8 mouse cellular contexts compared by ENCODE assay signal in genomic region chrX:170009016-170009750, GRCm38 (mm10). TPM values are rescaled to one million over a fixed set of nuclear protein-coding genes. Genes with fewer than 3 reads are reported as not detected.
DNase-seq lines count a peak whose midpoint lies in the region; ATAC-seq and TF ChIP-seq lines count a peak whose summit lies in the region.
"Not testable (repeated sequence)": the region's sequence is repeated elsewhere in the genome, so short reads cannot be mapped to it uniquely, and the experiment has no call there.

TSS of gene Gm21887 (plus strand) at chrX:170009659.

- ATAC-seq in forebrain, embryonic 13.5 days: peak; percentile 88
- peak; percentile 85 for ATAC-seq in heart, postnatal 0 days (ENCODE audit: insufficient read depth, low read depth)
- peak; percentile 75 for ATAC-seq in liver, postnatal 0 days
- peak; percentile 89 for ATAC-seq in neural tube, embryonic 14.5 days (ENCODE audit: low read depth)

- not testable (repeated sequence) for H3K27me3 ChIP-seq in ES-Bruce4 (ENCODE audit: control insufficient read depth, insufficient read depth, low read length, poor library complexity, severe bottlenecking); forebrain, embryonic 13.5 days; heart, postnatal 0 days (ENCODE audit: control insufficient read depth, insufficient read depth, low read length); liver, postnatal 0 days (ENCODE audit: insufficient read depth, low read length); neural tube, embryonic 14.5 days (ENCODE audit: control insufficient read depth, insufficient read depth, low read length); testis, adult 2 months (ENCODE audit: control insufficient read depth, insufficient read depth, low read length)

- H3K4me1 ChIP-seq in ES-Bruce4 (ENCODE audit: control insufficient read depth, insufficient read depth, low read length); forebrain, embryonic 13.5 days; heart, postnatal 0 days (ENCODE audit: control insufficient read depth, insufficient read depth); liver, postnatal 0 days (ENCODE audit: insufficient read depth); neural tube, embryonic 14.5 days (ENCODE audit: control insufficient read depth, insufficient read depth, low read length); testis, adult 2 months (ENCODE audit: control insufficient read depth, insufficient read depth, low read length): not testable (repeated sequence)

- TF ChIP-seq EP300 in ES-Bruce4 (IDR thresholded peaks at IDR 0.05; ENCODE audit: insufficient read depth, low read depth, low read length); heart, postnatal 0 days (IDR thresholded peaks at IDR 0.05; ENCODE audit: low read depth); liver, postnatal 0 days (IDR thresholded peaks at IDR 0.05; ENCODE audit: low read depth): not testable (repeated sequence)

- peak within 1 kb of the TSS; percentile 76 for H3K27ac ChIP-seq in ES-Bruce4 (ENCODE audit: insufficient read depth, low read length)
- H3K27ac ChIP-seq in forebrain, embryonic 13.5 days: peak within 1 kb of the TSS; percentile 52
- peak within 1 kb of the TSS; percentile 73 for H3K27ac ChIP-seq in heart, postnatal 0 days (ENCODE audit: low read depth)
- H3K27ac ChIP-seq in liver, postnatal 0 days (ENCODE audit: low read depth): peak within 1 kb of the TSS; percentile 91
- peak within 1 kb of the TSS; percentile 79 for H3K27ac ChIP-seq in neural tube, embryonic 14.5 days (ENCODE audit: low read depth, low read length)
- H3K27ac ChIP-seq in testis, adult 2 months (ENCODE audit: control insufficient read depth, insufficient read depth, low read depth, low read length): peak within 1 kb of the TSS; percentile 84

- DNase-seq in c-Kit-positive CD71-positive TER-119-positive erythroid progenitor cells, embryonic 14.5 days (ENCODE audit: low spot score): peak; percentile 100
- peak; percentile 92 for DNase-seq in heart, postnatal 0 days (ENCODE audit: low spot score)
- DNase-seq in kidney, postnatal 4 days: peak; percentile 99 to 100
- DNase-seq in liver, postnatal 0 days: peak; percentile 94

- not testable (repeated sequence) for TF ChIP-seq CTCF in ES-Bruce4 (IDR thresholded peaks at IDR 0.05; ENCODE audit: low read depth, low read length); liver, postnatal 0 days (IDR thresholded peaks at IDR 0.05; ENCODE audit: low read depth); testis, adult 2 months (IDR thresholded peaks at IDR 0.05; ENCODE audit: control insufficient read depth, insufficient read depth, insufficient replicate concordance, low read depth, low read length)
- TF ChIP-seq CTCF in heart, postnatal 0 days (IDR thresholded peaks at IDR 0.05; ENCODE audit: low read depth): 0 out of 2 replicates have a peak, but pooled peaks have one; percentile 1

- peaks cover 29% of the 10 kb centered on the region for H3K36me3 ChIP-seq in ES-Bruce4 (ENCODE audit: control insufficient read depth, insufficient read depth, low read length, poor library complexity, severe bottlenecking)
- peaks cover 22% of the 10 kb centered on the region for H3K36me3 ChIP-seq in forebrain, embryonic 13.5 days (ENCODE audit: poor library complexity, severe bottlenecking)
- not testable (repeated sequence) for H3K36me3 ChIP-seq in heart, postnatal 0 days (replicated peaks; ENCODE audit: control insufficient read depth, insufficient read depth, low read length); liver, postnatal 0 days (replicated peaks; ENCODE audit: insufficient read depth, low read length); neural tube, embryonic 14.5 days (ENCODE audit: control insufficient read depth, insufficient read depth, low read length); testis, adult 2 months (ENCODE audit: control insufficient read depth, insufficient read depth, low read length)

- TF ChIP-seq POLR2A in ES-Bruce4 (IDR thresholded peaks at IDR 0.05; ENCODE audit: insufficient read depth, low read length): not testable (repeated sequence)
- peak; percentile 97 for TF ChIP-seq POLR2A in testis, adult 2 months (IDR thresholded peaks at IDR 0.05; ENCODE audit: control insufficient read depth, low read depth, low read length)

- H3K4me3 ChIP-seq in ES-Bruce4 (ENCODE audit: low read depth, low read length): peak within 1 kb of the TSS; percentile 42
- peak within 1 kb of the TSS; percentile 52 for H3K4me3 ChIP-seq in forebrain, embryonic 13.5 days
- H3K4me3 ChIP-seq in heart, postnatal 0 days (ENCODE audit: low read depth, low read length): peak within 1 kb of the TSS; percentile 61
- H3K4me3 ChIP-seq in liver, postnatal 0 days (ENCODE audit: low read depth, low read length): peak within 1 kb of the TSS; percentile 69
- H3K4me3 ChIP-seq in neural tube, embryonic 14.5 days (ENCODE audit: low read depth, low read length): peak within 1 kb of the TSS; percentile 51
- peak within 1 kb of the TSS; percentile 90 for H3K4me3 ChIP-seq in testis, adult 2 months (ENCODE audit: control insufficient read depth, low read depth, low read length)

- WGBS in forebrain, embryonic 13.5 days: 68% methylated on average over 118 of the region's 118 CpGs
- WGBS in heart, postnatal 0 days: 68% methylated on average over 115 of the region's 118 CpGs
- WGBS in liver, postnatal 0 days (ENCODE audit: insufficient replicate concordance): 62% methylated on average over 114 of the region's 118 CpGs
- 56% methylated on average over 115 of the region's 118 CpGs for WGBS in neural tube, embryonic 14.5 days

- H3K9ac ChIP-seq in ES-Bruce4 (ENCODE audit: low read depth, poor library complexity, severe bottlenecking): peak within 1 kb of the TSS; percentile 92
- H3K9ac ChIP-seq in forebrain, embryonic 13.5 days: peak within 1 kb of the TSS; percentile 74
- peak within 1 kb of the TSS; percentile 76 for H3K9ac ChIP-seq in heart, postnatal 0 days (replicated peaks; ENCODE audit: low read depth, low read length)
- H3K9ac ChIP-seq in liver, postnatal 0 days (replicated peaks): peak within 1 kb of the TSS; percentile 84
- H3K9ac ChIP-seq in neural tube, embryonic 14.5 days (replicated peaks; ENCODE audit: low read depth, low read length): peak within 1 kb of the TSS; percentile 64

- peak within 1 kb of the TSS; percentile 39 for H3K4me2 ChIP-seq in forebrain, embryonic 13.5 days
- peak within 1 kb of the TSS; percentile 44 for H3K4me2 ChIP-seq in heart, postnatal 0 days (ENCODE audit: low read depth, low read length)
- peak within 1 kb of the TSS; percentile 60 for H3K4me2 ChIP-seq in liver, postnatal 0 days (ENCODE audit: low read depth, low read length)
- peak within 1 kb of the TSS; percentile 29; the same call in 1 of the 2 replicates for H3K4me2 ChIP-seq in neural tube, embryonic 14.5 days (ENCODE audit: low read depth, low read length)

- peaks cover 24% of the 10 kb centered on the region for H3K9me3 ChIP-seq in ES-Bruce4 (replicated peaks; ENCODE audit: control insufficient read depth, insufficient read depth, low read length, poor library complexity, severe bottlenecking)
- H3K9me3 ChIP-seq in forebrain, embryonic 13.5 days (replicated peaks): peaks cover 44% of the 10 kb centered on the region
- peaks cover 30% of the 10 kb centered on the region for H3K9me3 ChIP-seq in heart, postnatal 0 days (replicated peaks; ENCODE audit: control insufficient read depth, low read length)
- peaks cover 14% of the 10 kb centered on the region for H3K9me3 ChIP-seq in liver, postnatal 0 days (ENCODE audit: low read length)
- H3K9me3 ChIP-seq in neural tube, embryonic 14.5 days (ENCODE audit: control insufficient read depth, low read length): peaks cover 21% of the 10 kb centered on the region

RNA-seq across cellular contexts. Expression of gene Gm21887, which starts in this region (rescaled TPM):
- polyA plus RNA-seq in ES-Bruce4 (2011; ENCODE audit: insufficient read depth, insufficient read length, low read depth, missing spikeins): 1,061 and 1,174 TPM in 2 replicates
- polyA plus RNA-seq in forebrain, embryonic 13.5 days (2015; fragmentation: Nextera tagmentation; extraction: Ambion mirVana): 195 and 234 TPM in 2 replicates
- 0.88 and 16.5 TPM in 2 replicates for total RNA-seq in heart, postnatal 0 days (2014; rRNA removed; ENCODE audit: low replicate concordance)
- polyA plus RNA-seq in heart, postnatal 0 days (2015; fragmentation: Nextera tagmentation; extraction: Ambion mirVana): 32.6 and 63.9 TPM in 2 replicates
- polyA plus RNA-seq in liver, postnatal 0 days (2015; fragmentation: Nextera tagmentation; extraction: Ambion mirVana): 64.4 and 87.0 TPM in 2 replicates
- polyA plus RNA-seq in neural tube, embryonic 14.5 days (2014; fragmentation: Nextera tagmentation; extraction: Ambion mirVana): 150 and 359 TPM in 2 replicates
- 44.3 and 111 TPM in 2 replicates for polyA plus RNA-seq in testis, adult 2 months (2012; rRNA removed)

Comparison
In these comparisons a context has a peak if more than half of its experiments do, and no peak if none do; other contexts are left out.
1. Peak in every context shown above with its lines: DNase-seq, ATAC-seq, H3K4me3 ChIP-seq and H3K27ac ChIP-seq.